Mouse (Mus musculus): Measurements from ENCODE around the gene Uts2b. TPM values are rescaled to one million over a fixed set of nuclear protein-coding genes. Genes with fewer than 3 reads are reported as not detected.
"Not testable (repeated sequence)": the region's sequence is repeated elsewhere in the genome, so short reads cannot be mapped to it uniquely, and the experiment has no call there.

The Uts2b gene
- polyA plus RNA-seq, 1 experiment, result not detected

DNA sequence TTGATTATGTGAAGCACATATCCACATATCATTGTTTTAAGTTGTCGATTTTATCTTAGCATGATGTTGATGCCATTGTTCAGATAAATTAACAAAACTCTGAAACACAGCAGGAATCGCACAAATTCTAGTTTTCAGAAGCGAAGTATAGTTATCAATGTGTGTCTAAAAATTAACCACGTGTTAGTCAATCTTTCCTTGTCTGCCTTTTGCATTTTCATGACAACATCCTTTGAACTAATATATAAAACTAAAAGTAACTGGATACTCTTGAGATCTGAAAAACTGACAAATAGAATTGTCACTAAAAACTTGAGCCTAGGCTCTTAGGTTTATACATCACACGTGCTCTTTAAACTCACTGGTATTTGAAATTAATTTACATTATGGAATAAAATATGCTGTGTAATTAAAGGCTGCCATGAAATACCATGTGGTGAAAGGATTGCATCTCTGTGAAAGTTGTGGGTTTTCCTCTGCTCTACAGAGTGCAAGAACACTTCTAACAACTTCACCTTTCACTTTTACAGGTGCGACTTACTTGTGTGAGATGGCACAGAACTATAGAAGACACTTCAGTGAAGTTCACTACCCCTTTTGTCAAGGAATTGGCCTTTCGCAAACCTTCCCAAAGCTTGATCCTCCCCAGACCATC lies 20.0 kb downstream of the Uts2b start:
- Histone ChIP-seq H3K27me3 (ENCODE audit: control insufficient read depth, insufficient read depth, low read length) (no peaks in the 10 kb centered on the region), H3K27ac (ENCODE audit: control insufficient read depth, insufficient read depth, low read length) (no peak overlapping the region), H3K4me1 (replicated peaks; ENCODE audit: control insufficient read depth, insufficient read depth, low read length) (no peaks in the 10 kb centered on the region), H3K4me3 (ENCODE audit: control insufficient read depth, insufficient read depth, low read length) (no peak overlapping the region), H3K36me3 (ENCODE audit: control insufficient read depth, insufficient read depth, low read length) (no peaks in the 10 kb centered on the region)
- no peak for DNase-seq
- no peak for TF ChIP-seq POLR2A (IDR thresholded peaks at IDR 0.05; ENCODE audit: control insufficient read depth, extremely low read depth, insufficient read depth, low read length, poor library complexity)
- TF ChIP-seq CTCF (IDR thresholded peaks at IDR 0.05; ENCODE audit: borderline replicate concordance, control insufficient read depth, extremely low read depth, insufficient read depth, low read length, poor library complexity), result no peak
- 93% methylated on average over 7 of the region's 7 CpGs for WGBS

DNA sequence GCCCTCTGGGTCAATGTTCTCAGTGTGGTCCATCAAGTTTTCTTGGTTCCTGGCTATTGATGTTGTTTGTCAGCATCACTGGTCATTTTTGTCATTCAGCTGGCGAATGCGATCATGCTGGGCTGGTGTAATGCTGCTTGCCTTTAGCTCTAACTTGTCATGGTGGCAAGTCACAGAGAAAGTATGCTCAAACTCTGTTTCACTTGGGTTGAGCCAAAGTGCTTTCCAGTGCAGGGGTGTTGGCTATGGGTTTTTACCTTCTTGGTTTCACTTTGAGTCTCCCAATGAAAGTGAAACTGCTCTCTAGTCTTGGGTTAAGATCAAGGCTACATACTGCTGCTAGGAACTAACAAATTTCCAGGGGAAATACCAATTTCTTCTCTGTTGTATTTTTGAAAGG lies 20.8 kb downstream of the Uts2b start:
- Histone ChIP-seq H3K36me3 (ENCODE audit: control insufficient read depth, insufficient read depth, low read length) (no peaks in the 10 kb centered on the region), H3K4me3 (ENCODE audit: control insufficient read depth, insufficient read depth, low read length) (no peak overlapping the region), H3K4me1 (replicated peaks; ENCODE audit: control insufficient read depth, insufficient read depth, low read length) (no peaks in the 10 kb centered on the region), H3K27ac (ENCODE audit: control insufficient read depth, insufficient read depth, low read length) (no peak overlapping the region), H3K27me3 (ENCODE audit: control insufficient read depth, insufficient read depth, low read length) (no peaks in the 10 kb centered on the region)
- 88% methylated on average over 2 of the region's 2 CpGs for WGBS
- no peak for DNase-seq
- no peak for TF ChIP-seq POLR2A (IDR thresholded peaks at IDR 0.05; ENCODE audit: control insufficient read depth, extremely low read depth, insufficient read depth, low read length, poor library complexity)
- TF ChIP-seq CTCF (IDR thresholded peaks at IDR 0.05; ENCODE audit: borderline replicate concordance, control insufficient read depth, extremely low read depth, insufficient read depth, low read length, poor library complexity), result no peak

DNA sequence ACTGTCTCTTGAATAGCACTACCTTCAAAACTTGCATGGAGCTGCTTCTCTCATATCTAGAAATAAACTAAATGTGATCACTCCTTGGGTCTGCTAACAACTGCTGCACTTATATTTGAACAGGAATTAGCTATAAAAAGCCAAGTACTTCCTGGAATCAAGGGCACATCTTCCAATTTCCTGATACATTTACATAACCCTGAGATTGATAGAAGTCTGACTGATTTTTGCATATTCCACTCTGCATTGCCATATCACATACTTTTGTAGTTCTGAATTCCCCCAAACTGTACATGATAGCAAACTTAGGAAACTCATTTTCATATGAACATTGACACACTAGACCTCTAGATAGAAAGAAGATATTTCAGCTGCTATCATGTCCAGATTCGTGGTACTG lies 21.7 kb downstream of the Uts2b start:
- H3K4me3 ChIP-seq (ENCODE audit: control insufficient read depth, insufficient read depth, low read length), result no peak overlapping the region
- H3K27ac ChIP-seq (ENCODE audit: control insufficient read depth, insufficient read depth, low read length), result no peak overlapping the region
- TF ChIP-seq POLR2A (IDR thresholded peaks at IDR 0.05; ENCODE audit: control insufficient read depth, extremely low read depth, insufficient read depth, low read length, poor library complexity) (no peak), CTCF (IDR thresholded peaks at IDR 0.05; ENCODE audit: borderline replicate concordance, control insufficient read depth, extremely low read depth, insufficient read depth, low read length, poor library complexity) (no peak)
- no peaks in the 10 kb centered on the region for H3K27me3 ChIP-seq (ENCODE audit: control insufficient read depth, insufficient read depth, low read length)
- H3K36me3 ChIP-seq (ENCODE audit: control insufficient read depth, insufficient read depth, low read length), result no peaks in the 10 kb centered on the region
- 82% methylated on average over 1 of the region's 1 CpGs for WGBS
- no peaks in the 10 kb centered on the region for H3K4me1 ChIP-seq (replicated peaks; ENCODE audit: control insufficient read depth, insufficient read depth, low read length)
- DNase-seq, result no peak

DNA sequence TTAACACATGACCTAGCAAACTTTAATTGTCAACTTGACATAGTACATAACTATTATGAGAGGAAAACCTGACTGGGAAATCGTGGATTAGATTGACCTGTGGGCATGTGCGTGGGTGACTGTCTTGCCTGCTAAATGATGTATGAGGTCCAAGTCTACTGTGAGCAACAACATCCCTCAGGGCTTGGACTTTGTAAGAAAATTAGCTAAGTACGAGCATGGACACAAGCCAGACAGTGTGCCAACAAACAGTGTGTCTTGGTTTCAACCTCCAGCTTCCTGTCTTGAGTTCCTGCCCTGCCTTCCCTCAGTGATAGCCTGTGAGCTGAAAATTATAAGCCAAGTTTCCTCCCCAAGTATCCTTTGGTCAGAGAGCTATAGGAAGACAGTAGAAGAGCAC lies 22.5 kb downstream of the Uts2b start:
- H3K4me3 ChIP-seq (ENCODE audit: control insufficient read depth, insufficient read depth, low read length), result no peak overlapping the region
- H3K36me3 ChIP-seq (ENCODE audit: control insufficient read depth, insufficient read depth, low read length), result no peaks in the 10 kb centered on the region
- no peak for DNase-seq
- no peak overlapping the region for H3K27ac ChIP-seq (ENCODE audit: control insufficient read depth, insufficient read depth, low read length)
- 73% methylated on average over 3 of the region's 3 CpGs for WGBS
- TF ChIP-seq POLR2A (IDR thresholded peaks at IDR 0.05; ENCODE audit: control insufficient read depth, extremely low read depth, insufficient read depth, low read length, poor library complexity) (no peak), CTCF (IDR thresholded peaks at IDR 0.05; ENCODE audit: borderline replicate concordance, control insufficient read depth, extremely low read depth, insufficient read depth, low read length, poor library complexity) (no peak)
- H3K27me3 ChIP-seq (ENCODE audit: control insufficient read depth, insufficient read depth, low read length), result no peaks in the 10 kb centered on the region
- H3K4me1 ChIP-seq (replicated peaks; ENCODE audit: control insufficient read depth, insufficient read depth, low read length), result no peaks in the 10 kb centered on the region

DNA sequence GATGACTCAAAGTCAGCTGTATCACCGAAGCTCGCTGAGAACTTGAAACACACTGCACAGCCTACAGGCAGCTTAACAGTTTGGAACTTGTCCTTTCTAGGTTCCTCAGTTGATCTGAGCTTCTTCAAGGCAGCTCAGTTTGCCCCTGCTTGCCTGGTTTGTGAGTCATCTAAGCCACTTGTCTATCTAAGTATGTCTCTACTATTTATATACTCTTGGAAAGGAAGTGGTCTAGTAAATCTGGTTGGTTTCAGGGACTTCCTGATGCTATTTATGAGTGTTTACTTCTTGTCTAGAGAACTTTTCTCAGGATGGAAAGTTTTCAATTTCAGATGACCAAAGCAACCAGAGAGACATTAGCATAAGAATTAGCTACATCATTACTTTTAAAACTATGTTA lies 43.6 kb downstream of the Uts2b start:
- DNase-seq, result no peak
- WGBS, result 93% methylated on average over 2 of the region's 2 CpGs
- no peaks in the 10 kb centered on the region for H3K4me1 ChIP-seq (replicated peaks; ENCODE audit: control insufficient read depth, insufficient read depth, low read length)
- H3K27ac ChIP-seq (ENCODE audit: control insufficient read depth, insufficient read depth, low read length), result no peak overlapping the region
- H3K27me3 ChIP-seq (ENCODE audit: control insufficient read depth, insufficient read depth, low read length), result no peaks in the 10 kb centered on the region
- TF ChIP-seq CTCF (IDR thresholded peaks at IDR 0.05; ENCODE audit: borderline replicate concordance, control insufficient read depth, extremely low read depth, insufficient read depth, low read length, poor library complexity) (no peak), POLR2A (IDR thresholded peaks at IDR 0.05; ENCODE audit: control insufficient read depth, extremely low read depth, insufficient read depth, low read length, poor library complexity) (no peak)
- H3K4me3 ChIP-seq (ENCODE audit: control insufficient read depth, insufficient read depth, low read length), result no peak overlapping the region
- H3K36me3 ChIP-seq (ENCODE audit: control insufficient read depth, insufficient read depth, low read length), result no peaks in the 10 kb centered on the region

DNA sequence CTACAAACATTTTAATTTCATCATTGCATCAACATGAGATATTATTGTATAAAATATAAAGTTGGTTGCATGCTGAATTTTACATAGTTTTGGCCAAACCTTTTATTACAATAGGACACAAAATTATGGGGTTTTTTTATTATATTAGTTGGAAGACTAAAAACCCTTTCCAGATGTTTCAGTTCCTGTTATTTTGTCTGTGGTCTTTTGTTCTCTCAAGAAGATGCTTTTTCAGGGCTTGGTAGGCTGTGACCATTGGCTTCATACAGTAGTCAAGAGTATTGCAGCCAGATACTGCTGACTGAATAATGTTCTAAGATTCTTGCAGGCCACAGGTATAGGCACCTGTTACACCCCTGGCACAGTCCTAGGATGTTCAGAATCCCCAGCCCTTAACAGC lies 48.0 kb downstream of the Uts2b start:
- H3K4me1 ChIP-seq (replicated peaks; ENCODE audit: control insufficient read depth, insufficient read depth, low read length), result no peaks in the 10 kb centered on the region
- H3K27ac ChIP-seq (ENCODE audit: control insufficient read depth, insufficient read depth, low read length), result no peak overlapping the region
- no peak for DNase-seq
- no peaks in the 10 kb centered on the region for H3K36me3 ChIP-seq (ENCODE audit: control insufficient read depth, insufficient read depth, low read length)
- H3K27me3 ChIP-seq (ENCODE audit: control insufficient read depth, insufficient read depth, low read length), result no peaks in the 10 kb centered on the region
- TF ChIP-seq POLR2A (IDR thresholded peaks at IDR 0.05; ENCODE audit: control insufficient read depth, extremely low read depth, insufficient read depth, low read length, poor library complexity) (no peak), CTCF (IDR thresholded peaks at IDR 0.05; ENCODE audit: borderline replicate concordance, control insufficient read depth, extremely low read depth, insufficient read depth, low read length, poor library complexity) (no peak)
- H3K4me3 ChIP-seq (ENCODE audit: control insufficient read depth, insufficient read depth, low read length), result no peak overlapping the region

DNA sequence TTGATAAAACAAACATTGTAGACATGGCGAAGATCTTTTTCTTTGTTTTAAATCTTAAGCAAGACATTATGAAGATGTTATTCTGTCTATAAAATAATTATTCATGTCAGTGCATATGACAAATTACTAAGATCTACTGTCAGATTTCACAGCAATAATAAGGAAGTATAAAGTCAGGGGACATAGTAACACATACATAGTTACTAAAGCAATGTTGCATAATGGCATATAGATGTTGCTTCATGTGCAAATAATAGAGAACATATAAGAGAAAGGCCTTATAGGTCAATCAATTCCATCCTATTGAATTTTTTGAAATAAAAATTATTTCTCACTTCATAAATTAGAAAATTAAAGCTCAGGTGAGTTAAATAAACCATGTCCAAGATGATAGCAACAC lies 50.9 kb downstream of the Uts2b start:
- WGBS, result 92% methylated on average over 1 of the region's 1 CpGs
- Histone ChIP-seq H3K27me3 (ENCODE audit: control insufficient read depth, insufficient read depth, low read length) (no peaks in the 10 kb centered on the region), H3K4me3 (ENCODE audit: control insufficient read depth, insufficient read depth, low read length) (no peak overlapping the region), H3K4me1 (replicated peaks; ENCODE audit: control insufficient read depth, insufficient read depth, low read length) (no peaks in the 10 kb centered on the region), H3K27ac (ENCODE audit: control insufficient read depth, insufficient read depth, low read length) (no peak overlapping the region), H3K36me3 (ENCODE audit: control insufficient read depth, insufficient read depth, low read length) (no peaks in the 10 kb centered on the region)
- DNase-seq, result no peak
- TF ChIP-seq POLR2A (IDR thresholded peaks at IDR 0.05; ENCODE audit: control insufficient read depth, extremely low read depth, insufficient read depth, low read length, poor library complexity), result no peak
- TF ChIP-seq CTCF (IDR thresholded peaks at IDR 0.05; ENCODE audit: borderline replicate concordance, control insufficient read depth, extremely low read depth, insufficient read depth, low read length, poor library complexity), result no peak

DNA sequence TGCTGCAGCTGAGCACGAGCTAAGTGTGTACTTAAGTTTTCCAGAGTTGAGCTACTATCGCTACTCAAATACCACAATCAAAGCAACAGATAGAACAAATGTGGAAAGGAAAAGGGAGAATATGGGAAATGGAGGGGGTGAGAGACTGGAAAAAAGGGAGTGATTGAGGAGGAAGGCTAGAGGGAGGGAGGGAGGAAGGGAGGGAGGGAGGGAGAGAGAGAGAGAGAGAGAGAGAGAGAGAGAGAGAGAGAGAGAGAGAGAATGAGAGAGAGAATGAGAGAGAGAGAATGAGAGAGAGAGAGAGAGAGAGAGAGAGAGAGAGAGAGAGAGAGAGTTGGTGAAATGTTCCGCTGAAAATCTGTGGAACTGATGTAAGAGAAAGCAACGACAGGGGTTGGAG lies 62.9 kb downstream of the Uts2b start, which contains the start of gene Ostn:
TSS of gene Ostn (plus strand) at position 301 of the 400 bp plus-strand sequence.
- not testable (repeated sequence) for H3K4me1 ChIP-seq (replicated peaks; ENCODE audit: control insufficient read depth, insufficient read depth, low read length); DNase-seq; H3K27ac ChIP-seq (ENCODE audit: control insufficient read depth, insufficient read depth, low read length); H3K27me3 ChIP-seq (ENCODE audit: control insufficient read depth, insufficient read depth, low read length); H3K4me3 ChIP-seq (ENCODE audit: control insufficient read depth, insufficient read depth, low read length); H3K36me3 ChIP-seq (ENCODE audit: control insufficient read depth, insufficient read depth, low read length)
- 82% methylated on average over 4 of the region's 4 CpGs for WGBS
